Mouse (Mus musculus): ENCODE measurements around the gene Tbpl1. TPM values are rescaled to one million over a fixed set of nuclear protein-coding genes. Genes with fewer than 3 reads are reported as not detected.

Tbpl1 gene
- polyA plus RNA-seq, 2 experiments = 6.5 to 17.6 TPM

DNA sequence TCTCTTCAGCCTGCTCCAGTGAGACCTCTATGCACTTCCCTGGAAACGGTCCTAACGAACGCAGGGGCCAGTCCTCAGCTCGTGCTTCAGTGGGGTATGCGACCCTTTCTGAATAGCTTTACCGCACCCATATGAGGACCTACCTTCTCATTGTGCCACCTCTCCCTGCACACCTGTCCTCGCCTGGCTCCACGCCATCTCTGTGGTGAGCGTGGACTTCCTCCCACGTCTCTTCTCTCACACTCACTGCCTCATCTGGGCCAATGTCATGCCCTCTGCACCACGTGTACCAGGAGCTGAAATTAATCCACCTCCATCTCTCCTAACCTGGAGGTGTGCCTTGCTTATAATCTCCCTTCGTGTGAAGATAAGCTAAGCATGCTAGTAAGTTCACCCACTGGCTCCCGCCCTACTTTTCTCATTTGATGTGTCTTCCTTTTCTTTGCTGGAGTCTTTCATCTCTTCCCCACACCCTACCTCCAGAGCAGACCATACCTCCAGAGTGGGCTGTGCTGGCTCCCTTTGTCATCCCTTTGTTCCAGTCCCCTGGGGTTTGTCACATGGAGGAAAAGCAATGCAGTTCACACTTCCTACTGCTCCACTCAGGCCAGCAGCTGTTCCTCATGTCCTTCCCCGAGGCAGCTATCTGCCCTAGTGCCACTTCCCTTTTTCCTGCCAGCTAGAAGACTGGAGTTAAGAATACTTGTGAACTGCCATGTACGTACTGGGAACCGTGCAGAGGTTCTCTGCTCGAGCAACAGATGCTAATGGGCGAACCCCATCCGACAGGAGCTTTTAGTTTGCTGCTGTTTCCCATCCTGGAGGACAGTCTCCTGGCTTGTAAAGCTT, 32.0 kb downstream of the Tbpl1 start:
- Histone ChIP-seq H3K4me2 (ENCODE audit: low read depth) (no peak overlapping the region), H3K36me3 (replicated peaks; ENCODE audit: control insufficient read depth, insufficient read depth, low read depth) (no peaks in the 10 kb centered on the region; the same call in 1 of the 2 replicates), H3K4me1 (replicated peaks; ENCODE audit: control insufficient read depth in 2 of 2, insufficient read depth in 2 of 2, low read length in 1 of 2) (no peaks in the 10 kb centered on the region), H3K27ac (no peak overlapping the region), H3K9ac (replicated peaks) (no peak overlapping the region), H3K4me3 (ENCODE audit: insufficient read depth in 1 of 2, low read depth in 2 of 2, low read length in 2 of 2) (no peak overlapping the region), H3K9me3 (ENCODE audit: control insufficient read depth, low read length) (no peaks in the 10 kb centered on the region), H3K27me3 (ENCODE audit: control insufficient read depth, insufficient read depth, low read length) (no peaks in the 10 kb centered on the region)
- TF ChIP-seq CTCF (IDR thresholded peaks at IDR 0.05; ENCODE audit: low read depth) = no peak
- no peak for TF ChIP-seq EP300 (IDR thresholded peaks at IDR 0.05; ENCODE audit: low read depth)
- DNase-seq (ENCODE audit: low read depth in 3 of 3, low spot score in 3 of 3) (no peak), ATAC-seq (ENCODE audit: insufficient read depth) (no peak)
- WGBS (ENCODE audit: insufficient replicate concordance) = 59% methylated on average over 19 of the region's 19 CpGs

DNA sequence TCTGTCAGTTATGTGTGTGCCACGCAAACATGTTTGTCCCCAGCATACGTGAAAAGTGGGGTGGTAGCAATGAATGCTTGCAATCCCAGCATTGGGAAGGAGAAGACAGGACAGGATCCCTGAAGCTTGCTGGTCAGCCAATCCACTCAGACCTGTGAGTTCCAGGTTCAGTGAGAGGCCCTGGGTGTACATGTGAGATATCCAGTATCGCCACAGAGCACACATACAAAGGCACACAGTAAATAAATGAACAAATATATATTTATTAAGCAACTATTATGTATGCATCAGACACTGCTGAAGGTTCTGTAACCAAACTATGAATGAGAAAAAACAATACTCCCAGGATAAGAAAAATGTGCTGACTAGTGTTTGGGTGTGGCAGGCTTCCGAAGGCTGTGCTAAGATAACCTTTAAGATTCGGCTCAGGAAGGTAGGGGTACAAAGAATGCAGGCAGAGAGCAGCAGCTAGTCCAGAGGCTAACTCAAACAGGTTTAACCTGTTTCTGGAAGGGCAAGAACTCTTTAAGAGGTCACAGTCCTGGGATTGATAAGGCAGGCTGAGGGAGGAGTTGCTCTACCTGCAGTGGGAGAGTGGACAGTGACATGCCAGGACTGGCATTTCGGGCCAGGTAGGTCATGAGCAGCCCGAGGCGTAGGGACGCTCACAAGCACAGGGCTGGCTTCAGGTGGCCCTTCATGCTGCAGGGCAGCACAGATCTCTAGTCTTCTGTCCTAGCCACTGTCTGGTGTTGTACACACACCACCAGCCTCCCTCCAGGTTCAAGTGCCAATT, 33.4 kb downstream of the Tbpl1 start:
- no peaks in the 10 kb centered on the region for H3K4me1 ChIP-seq (replicated peaks; ENCODE audit: control insufficient read depth in 2 of 2, insufficient read depth in 2 of 2, low read length in 1 of 2)
- H3K36me3 ChIP-seq (replicated peaks; ENCODE audit: control insufficient read depth, insufficient read depth, low read depth) = no peaks in the 10 kb centered on the region; the same call in 1 of the 2 replicates
- H3K4me2 ChIP-seq (ENCODE audit: low read depth) = no peak overlapping the region
- WGBS (ENCODE audit: insufficient replicate concordance) = 67% methylated on average over 9 of the region's 9 CpGs
- no peak for ATAC-seq (ENCODE audit: insufficient read depth)
- no peaks in the 10 kb centered on the region for H3K9me3 ChIP-seq (ENCODE audit: control insufficient read depth, low read length)
- H3K27me3 ChIP-seq (ENCODE audit: control insufficient read depth, insufficient read depth, low read length) = no peaks in the 10 kb centered on the region
- TF ChIP-seq CTCF (IDR thresholded peaks at IDR 0.05; ENCODE audit: low read depth) = no peak
- no peak for TF ChIP-seq EP300 (IDR thresholded peaks at IDR 0.05; ENCODE audit: low read depth)
- no peak overlapping the region for H3K9ac ChIP-seq (replicated peaks)
- no peak overlapping the region for H3K27ac ChIP-seq
- no peak overlapping the region for H3K4me3 ChIP-seq (ENCODE audit: insufficient read depth in 1 of 2, low read depth in 2 of 2, low read length in 2 of 2)
- no peak for DNase-seq (ENCODE audit: low read depth in 3 of 3, low spot score in 3 of 3)

- no peak overlapping the region for H3K27ac ChIP-seq
- no peaks in the 10 kb centered on the region for H3K36me3 ChIP-seq (replicated peaks; ENCODE audit: control insufficient read depth, insufficient read depth, low read depth)
- no peaks in the 10 kb centered on the region for H3K4me1 ChIP-seq (replicated peaks; ENCODE audit: control insufficient read depth in 2 of 2, insufficient read depth in 2 of 2, low read length in 1 of 2)
- H3K27me3 ChIP-seq (ENCODE audit: control insufficient read depth, insufficient read depth, low read length) = no peaks in the 10 kb centered on the region
- no peak overlapping the region for H3K4me2 ChIP-seq (ENCODE audit: low read depth)
- H3K9me3 ChIP-seq (ENCODE audit: control insufficient read depth, low read length) = no peaks in the 10 kb centered on the region
- ATAC-seq (ENCODE audit: insufficient read depth) (no peak), DNase-seq (ENCODE audit: low read depth in 3 of 3, low spot score in 3 of 3) (no peak)
- no peak overlapping the region for H3K4me3 ChIP-seq (ENCODE audit: insufficient read depth in 1 of 2, low read depth in 2 of 2, low read length in 2 of 2)
- no peak overlapping the region for H3K9ac ChIP-seq (replicated peaks)
- WGBS (ENCODE audit: insufficient replicate concordance) = 78% methylated on average over 7 of the region's 7 CpGs
- TF ChIP-seq EP300 (IDR thresholded peaks at IDR 0.05; ENCODE audit: low read depth) (no peak), CTCF (IDR thresholded peaks at IDR 0.05; ENCODE audit: low read depth) (no peak)
These were observed 34.9 kb downstream of the Tbpl1 start for GRCm38 (mm10) chr10:22696864-22697263.

- Histone ChIP-seq H3K4me3 (ENCODE audit: insufficient read depth in 1 of 2, low read depth in 2 of 2, low read length in 2 of 2) (no peak overlapping the region), H3K27ac (no peak overlapping the region), H3K4me2 (ENCODE audit: low read depth) (no peak overlapping the region), H3K9ac (replicated peaks) (no peak overlapping the region), H3K27me3 (ENCODE audit: control insufficient read depth, insufficient read depth, low read length) (no peaks in the 10 kb centered on the region), H3K4me1 (replicated peaks; ENCODE audit: control insufficient read depth in 2 of 2, insufficient read depth in 2 of 2, low read length in 1 of 2) (no peaks in the 10 kb centered on the region), H3K9me3 (ENCODE audit: control insufficient read depth, low read length) (no peaks in the 10 kb centered on the region), H3K36me3 (replicated peaks; ENCODE audit: control insufficient read depth, insufficient read depth, low read depth) (no peaks in the 10 kb centered on the region)
- no peak for ATAC-seq (ENCODE audit: insufficient read depth)
- 84% methylated on average over 9 of the region's 9 CpGs for WGBS (ENCODE audit: insufficient replicate concordance)
- no peak for TF ChIP-seq CTCF (IDR thresholded peaks at IDR 0.05; ENCODE audit: low read depth)
- DNase-seq (ENCODE audit: low read depth in 3 of 3, low spot score in 3 of 3) = no peak
These were observed 35.5 kb downstream of the Tbpl1 start for GRCm38 (mm10) chr10:22696236-22696635.

Data from liver, embryonic 14.5 days (tissue).